Mouse (Mus musculus): Measurements from ENCODE around the gene Palm3.
A peak's percentile ranks its signal among the peaks of the same experiment; 100 is the strongest.

Gene Palm3

GRCm38 (mm10) chr8:84023085-84023484 lies 1.8 kb downstream of the Palm3 start:
- no peak for DNase-seq (ENCODE audit: low read depth, low spot score)

GRCm38 (mm10) chr8:84023631-84024030 lies 2.4 kb downstream of the Palm3 start:
- DNase-seq (ENCODE audit: low read depth, low spot score) = no peak

GRCm38 (mm10) chr8:84024171-84024570 lies 2.9 kb downstream of the Palm3 start:
- DNase-seq (ENCODE audit: low read depth, low spot score) = peak; percentile 90

GRCm38 (mm10) chr8:84025863-84026262 lies 4.6 kb downstream of the Palm3 start:
- peak; percentile 74 for DNase-seq (ENCODE audit: low read depth, low spot score)

- DNase-seq (ENCODE audit: low read depth, low spot score) = peak; percentile 82
These were observed 6.2 kb downstream of the Palm3 start for GRCm38 (mm10) chr8:84027449-84027848.

- DNase-seq (ENCODE audit: low read depth, low spot score) = peak; percentile 53
These were observed 8.0 kb downstream of the Palm3 start for GRCm38 (mm10) chr8:84029272-84029671.

- DNase-seq (ENCODE audit: low read depth, low spot score) = no peak
These were observed 11.5 kb downstream of the Palm3 start for GRCm38 (mm10) chr8:84032777-84033176.

- no peak for DNase-seq (ENCODE audit: low read depth, low spot score)
These were observed 16.7 kb downstream of the Palm3 start for GRCm38 (mm10) chr8:84038015-84038414.

GRCm38 (mm10) chr8:84039050-84039449 lies 17.8 kb downstream of the Palm3 start:
- DNase-seq (ENCODE audit: low read depth, low spot score) = peak; percentile 90

- DNase-seq (ENCODE audit: low read depth, low spot score) = peak; percentile 59
These were observed 21.0 kb downstream of the Palm3 start, which contains the start of gene Il27ra for GRCm38 (mm10) chr8:84042066-84042947. TSS of gene Il27ra (minus strand) at chr8:84042589.

GRCm38 (mm10) chr8:84042948-84043342 lies 21.7 kb downstream of the Palm3 start:
- DNase-seq (ENCODE audit: low read depth, low spot score) = no peak

- DNase-seq (ENCODE audit: low read depth, low spot score) = peak; percentile 55
These were observed 22.8 kb downstream of the Palm3 start for GRCm38 (mm10) chr8:84044103-84044502.

- DNase-seq (ENCODE audit: low read depth, low spot score) = no peak
These were observed 23.6 kb downstream of the Palm3 start, which contains the start of gene Rln3 for GRCm38 (mm10) chr8:84044900-84045299. TSS of gene Rln3 (minus strand) at chr8:84045000.

- peak; percentile 43 for DNase-seq (ENCODE audit: low read depth, low spot score)
These were observed 25.2 kb downstream of the Palm3 start for GRCm38 (mm10) chr8:84046505-84046904.

GRCm38 (mm10) chr8:84048171-84048570 lies 26.9 kb downstream of the Palm3 start:
- DNase-seq (ENCODE audit: low read depth, low spot score) = no peak

GRCm38 (mm10) chr8:84052746-84053145 lies 31.5 kb downstream of the Palm3 start:
- DNase-seq (ENCODE audit: low read depth, low spot score) = no peak

GRCm38 (mm10) chr8:84053229-84053628 lies 32.0 kb downstream of the Palm3 start:
- DNase-seq (ENCODE audit: low read depth, low spot score) = peak; percentile 81

- DNase-seq (ENCODE audit: low read depth, low spot score) = no peak
These were observed 36.6 kb downstream of the Palm3 start for GRCm38 (mm10) chr8:84057827-84058226.

GRCm38 (mm10) chr8:84059226-84059625 lies 38.0 kb downstream of the Palm3 start:
- peak; percentile 53 for DNase-seq (ENCODE audit: low read depth, low spot score)

- DNase-seq (ENCODE audit: low read depth, low spot score) = no peak
These were observed 39.0 kb downstream of the Palm3 start for GRCm38 (mm10) chr8:84060245-84060644.

- no peak for DNase-seq (ENCODE audit: low read depth, low spot score)
These were observed 42.8 kb downstream of the Palm3 start for GRCm38 (mm10) chr8:84063861-84064610.

GRCm38 (mm10) chr8:84065037-84065436 lies 43.8 kb downstream of the Palm3 start, which contains the start of gene Gm10643:
TSS of gene Gm10643 (minus strand) at chr8:84065137.
- no peak for DNase-seq (ENCODE audit: low read depth, low spot score)

Measured in ZHBTc4 (cell line).